ENCODE assay signal across 30 mouse cellular contexts in the genomic region with DNA sequence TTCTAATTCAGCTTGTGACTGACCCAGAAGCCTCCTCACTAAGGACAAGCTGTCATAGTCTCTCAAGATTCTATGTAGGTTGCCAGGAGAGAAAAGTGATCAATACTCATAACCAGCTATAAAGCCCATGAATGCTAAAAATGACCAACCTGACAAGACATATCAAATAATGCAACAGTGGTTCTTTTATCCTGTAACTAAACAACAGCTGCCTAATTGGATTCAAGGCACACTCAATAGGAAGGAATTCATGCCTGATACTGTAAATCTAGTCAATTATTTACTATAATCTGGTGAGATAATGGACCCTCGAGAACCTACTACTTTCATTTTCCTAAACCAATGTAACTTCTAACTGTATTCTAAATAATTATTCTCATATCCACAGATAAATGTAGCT.
"Had no signal": no experiment of that assay in that cellular context is flagged by ENCODE, and none has a peak within 500 bp of the region (broad histone marks: within the 10 kb centered on the region; RNA-seq: fewer than 3 reads in every experiment).

No protein-coding gene starts in this region.

- DNase-seq: left cerebral cortex, postnatal 4 days; liver; liver, embryonic 13.5 days; liver, postnatal 0 days; lung, adult 18-20 months; lung, adult 2 months; lung, embryonic 14.5 days; lung, postnatal 10 days; lung, postnatal 14 days; lung, postnatal 36 days; lung, postnatal 4 days; midbrain, embryonic 14.5 days had no signal

- H3K4me2 ChIP-seq: limb, embryonic 12.5 days; limb, embryonic 13.5 days; limb, embryonic 15.5 days; liver, embryonic 11.5 days; liver, embryonic 12.5 days; liver, embryonic 13.5 days; liver, embryonic 15.5 days; lung, embryonic 14.5 days; lung, embryonic 15.5 days; midbrain, embryonic 11.5 days; midbrain, embryonic 12.5 days; midbrain, embryonic 13.5 days; midbrain, embryonic 15.5 days had no signal

- H3K4me1 ChIP-seq: limb, embryonic 10.5 days; limb, embryonic 12.5 days; limb, embryonic 13.5 days; limb, embryonic 15.5 days; liver, embryonic 12.5 days; liver, embryonic 13.5 days; liver, embryonic 15.5 days; lung, embryonic 15.5 days; megakaryocyte, embryonic 14.5 days; midbrain, embryonic 10.5 days; midbrain, embryonic 12.5 days; midbrain, embryonic 13.5 days; midbrain, embryonic 15.5 days had no signal

- H3K27ac ChIP-seq: left cerebral cortex, adult 2 months; limb, embryonic 10.5 days; limb, embryonic 12.5 days; limb, embryonic 13.5 days; limb, embryonic 15.5 days; liver, embryonic 12.5 days; liver, embryonic 13.5 days; liver, embryonic 14.5 days; liver, embryonic 15.5 days; lung, embryonic 15.5 days; macrophage; midbrain, embryonic 10.5 days; midbrain, embryonic 12.5 days; midbrain, embryonic 13.5 days; midbrain, embryonic 15.5 days had no signal

- H3K9ac ChIP-seq: limb, embryonic 12.5 days; limb, embryonic 13.5 days; limb, embryonic 15.5 days; liver, embryonic 12.5 days; liver, embryonic 13.5 days; liver, embryonic 14.5 days; liver, embryonic 15.5 days; liver, postnatal 0 days; lung, embryonic 14.5 days; lung, embryonic 15.5 days; midbrain, embryonic 12.5 days; midbrain, embryonic 13.5 days; midbrain, embryonic 15.5 days had no signal

- H3K27me3 ChIP-seq: limb, embryonic 12.5 days; limb, embryonic 13.5 days; limb, embryonic 15.5 days; liver, embryonic 12.5 days; liver, embryonic 13.5 days; liver, embryonic 15.5 days; lung, embryonic 15.5 days; megakaryocyte, embryonic 14.5 days; midbrain, embryonic 12.5 days; midbrain, embryonic 13.5 days; midbrain, embryonic 15.5 days had no signal

- H3K36me3 ChIP-seq: limb, embryonic 10.5 days; limb, embryonic 12.5 days; limb, embryonic 13.5 days; limb, embryonic 15.5 days; liver, embryonic 12.5 days; liver, embryonic 13.5 days; liver, embryonic 15.5 days; lung, embryonic 15.5 days; midbrain, embryonic 10.5 days; midbrain, embryonic 12.5 days; midbrain, embryonic 13.5 days; midbrain, embryonic 15.5 days had no signal

- H3K9me3 ChIP-seq: limb, embryonic 10.5 days; limb, embryonic 12.5 days; limb, embryonic 13.5 days; limb, embryonic 15.5 days; liver, embryonic 12.5 days; liver, embryonic 13.5 days; liver, embryonic 15.5 days; lung, embryonic 15.5 days; megakaryocyte, embryonic 14.5 days; midbrain, embryonic 10.5 days; midbrain, embryonic 12.5 days; midbrain, embryonic 13.5 days; midbrain, embryonic 15.5 days had no signal

- H3K4me3 ChIP-seq: left cerebral cortex, adult 2 months; limb, embryonic 10.5 days; limb, embryonic 12.5 days; limb, embryonic 13.5 days; limb, embryonic 15.5 days; liver, embryonic 12.5 days; liver, embryonic 13.5 days; liver, embryonic 15.5 days; lung, embryonic 15.5 days; megakaryocyte, embryonic 14.5 days; midbrain, embryonic 10.5 days; midbrain, embryonic 12.5 days; midbrain, embryonic 13.5 days; midbrain, embryonic 15.5 days; myocyte had no signal
